Mouse (Mus musculus) lung, postnatal 14 days (tissue): ENCODE measurements around the gene Chst14.

ENCODE experiments used
- DNase-seq: peaks from one replicate; pipeline ENCODE4 v3.0.0; 2021

The Chst14 gene

DNA sequence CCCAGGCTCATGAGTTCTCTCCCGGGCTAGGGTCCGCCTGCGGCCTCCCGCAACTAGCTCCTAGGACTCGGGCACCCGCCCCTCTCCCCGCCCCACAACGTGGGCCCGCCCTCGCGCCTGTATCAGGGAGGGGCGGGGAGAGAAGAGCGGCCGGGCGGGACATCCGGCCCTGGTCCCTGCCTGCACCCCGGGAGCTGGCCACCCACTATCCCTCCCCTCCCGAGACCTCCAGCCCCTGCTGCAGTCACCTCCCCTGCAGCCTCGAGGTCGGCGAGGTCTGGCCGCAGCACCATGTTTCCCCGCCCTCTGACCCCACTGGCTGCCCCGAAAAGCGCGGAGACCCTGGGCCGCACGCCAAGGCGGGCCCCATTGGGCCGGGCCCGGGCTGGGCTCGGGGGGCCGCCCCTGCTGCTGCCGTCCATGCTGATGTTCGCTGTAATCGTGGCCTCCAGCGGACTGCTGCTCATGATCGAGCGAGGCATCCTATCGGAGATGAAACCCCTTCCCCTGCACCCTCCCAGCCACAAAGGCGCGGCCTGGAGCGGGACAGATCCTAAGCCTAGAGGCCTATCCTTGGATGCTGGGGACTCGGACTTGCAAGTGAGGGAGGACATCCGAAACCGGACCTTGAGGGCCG, at the start of gene Chst14:
Chst14 (plus strand) TSS at position 136 of the 637 bp plus-strand sequence.
- peak; percentile 80 for DNase-seq

DNA sequence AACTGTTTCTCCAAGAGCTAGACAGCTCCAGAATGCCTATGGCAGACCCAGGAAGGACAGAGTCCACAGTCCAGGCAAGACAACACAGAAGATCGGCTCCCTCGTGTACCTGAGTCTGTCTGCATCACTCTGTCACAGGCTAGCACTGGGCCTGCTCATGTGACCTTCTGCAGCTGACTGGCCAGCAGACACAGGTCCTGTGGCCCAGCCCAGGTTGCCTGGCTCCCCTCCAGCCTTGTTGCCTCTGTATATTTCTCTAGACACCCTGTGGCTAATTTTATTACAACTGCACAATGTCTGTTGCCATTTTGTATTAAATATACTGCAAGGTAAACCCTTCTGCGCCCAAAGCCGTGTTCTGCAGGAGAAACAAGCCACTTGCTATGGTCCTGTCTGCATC, 45.3 kb upstream of the Chst14 start:
- no peak for DNase-seq

DNA sequence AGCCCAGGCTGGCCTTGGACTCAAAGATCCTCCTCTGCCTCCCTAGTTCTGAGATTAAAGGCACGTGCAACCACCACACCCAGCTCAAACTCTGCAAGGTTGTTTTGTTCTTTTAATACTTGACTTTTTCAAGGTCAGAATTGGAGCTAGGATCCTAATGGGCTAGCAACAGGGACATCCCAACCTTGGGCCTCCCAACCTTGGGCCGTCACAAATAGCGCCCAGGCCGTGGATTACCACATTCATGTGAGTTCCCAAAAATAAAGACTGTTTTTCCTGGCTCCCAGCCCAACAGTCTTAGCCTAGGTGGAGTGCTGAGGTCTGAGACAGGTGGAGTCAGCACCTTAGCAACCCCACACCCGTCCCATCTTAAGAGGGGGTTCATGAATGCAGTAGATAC, 44.3 kb upstream of the Chst14 start:
- DNase-seq: no peak

DNA sequence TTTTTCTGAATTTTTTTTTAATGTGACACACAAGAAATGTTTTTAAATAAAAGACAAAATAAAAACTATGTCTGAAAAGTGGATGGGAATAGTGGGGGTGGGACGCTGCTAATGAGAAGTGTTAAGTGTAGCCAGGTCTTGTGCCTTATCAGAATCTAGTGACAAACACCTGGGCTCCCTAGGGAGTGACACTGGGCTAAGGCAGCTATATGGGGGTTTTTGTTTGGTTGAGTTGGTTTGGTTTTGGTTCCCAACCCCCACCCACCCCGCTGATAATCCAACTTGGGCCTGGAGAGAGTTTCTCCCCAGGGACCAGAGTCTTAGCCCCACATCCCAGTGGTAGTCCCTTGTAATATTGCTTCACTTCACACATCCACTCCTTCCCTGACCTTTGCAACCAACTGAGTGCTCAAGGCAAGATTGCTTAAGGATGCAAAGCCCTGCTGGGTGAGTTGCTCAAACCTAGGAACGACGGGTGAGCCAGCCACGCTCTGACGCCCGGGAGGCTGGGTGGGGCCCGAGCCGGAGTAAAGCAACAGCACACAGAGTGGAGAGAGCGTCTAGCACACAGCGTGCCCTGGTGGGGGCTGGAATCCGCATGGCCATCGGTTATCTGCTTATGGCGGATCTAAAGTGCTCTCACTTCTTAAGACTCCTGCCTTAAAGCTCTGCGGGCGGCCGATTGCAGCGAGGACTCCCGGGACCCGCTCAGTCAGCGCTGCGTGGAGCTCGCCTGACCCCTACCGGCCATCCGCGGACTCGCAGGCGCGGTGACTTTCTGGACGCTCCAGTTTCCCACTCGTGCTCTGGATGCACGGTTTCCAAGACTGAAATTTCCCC, 43.2 kb upstream of the Chst14 start:
- peak; percentile 92 for DNase-seq

DNA sequence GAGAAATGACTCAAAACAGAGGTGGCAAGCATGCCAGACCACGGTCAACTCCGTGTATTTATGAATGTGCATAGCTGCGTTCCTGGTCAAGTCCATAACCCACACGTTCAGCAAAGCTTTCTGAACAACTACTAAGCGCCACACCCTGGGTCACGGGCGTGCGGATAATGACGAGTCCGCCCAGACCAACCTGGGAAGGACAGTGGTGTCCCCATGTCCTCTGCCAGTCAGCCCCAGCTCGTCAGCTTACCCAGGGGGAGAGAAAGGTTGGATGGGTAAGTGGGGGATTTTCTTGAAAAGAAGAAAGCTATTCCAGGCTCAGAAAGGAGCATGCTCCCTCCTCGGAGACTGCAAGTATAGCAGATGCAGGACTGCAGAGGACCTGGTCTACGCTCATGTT, 38.9 kb upstream of the Chst14 start:
- no peak for DNase-seq

DNA sequence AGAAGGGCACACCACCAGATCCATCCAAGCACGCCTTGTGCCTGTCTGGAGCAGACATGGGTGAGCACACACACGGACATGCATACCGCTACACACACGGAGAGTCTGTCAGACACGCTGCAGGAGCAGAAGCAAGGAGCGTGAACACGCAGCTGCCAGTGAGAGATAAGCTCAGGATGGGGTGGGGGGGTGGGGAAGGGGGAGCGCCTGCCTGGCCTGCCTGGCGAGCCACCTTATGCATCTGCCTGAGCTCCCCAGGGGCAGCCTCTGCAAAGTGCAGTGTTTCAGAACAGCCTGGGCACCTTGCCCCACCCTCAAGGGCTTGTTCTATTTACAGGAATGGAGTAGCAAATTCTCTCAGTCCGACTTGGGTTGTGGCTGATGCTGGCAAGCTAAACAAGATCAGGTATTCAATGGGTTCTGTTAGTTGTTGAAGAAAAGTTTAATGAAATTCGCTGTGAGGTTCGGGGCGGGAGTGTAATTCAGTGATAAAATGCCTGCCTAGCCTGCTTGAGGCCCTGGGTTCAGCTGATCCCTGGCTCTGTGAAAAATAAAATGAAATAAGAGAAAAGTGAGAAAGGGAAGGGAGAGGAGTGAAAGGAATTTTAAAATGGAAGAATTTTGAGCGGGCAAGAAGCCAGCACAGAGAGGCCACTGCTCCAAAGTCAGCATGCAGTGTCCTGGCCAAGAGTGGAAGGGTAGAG, 38.3 kb upstream of the Chst14 start:
- peak; percentile 45 for DNase-seq

DNA sequence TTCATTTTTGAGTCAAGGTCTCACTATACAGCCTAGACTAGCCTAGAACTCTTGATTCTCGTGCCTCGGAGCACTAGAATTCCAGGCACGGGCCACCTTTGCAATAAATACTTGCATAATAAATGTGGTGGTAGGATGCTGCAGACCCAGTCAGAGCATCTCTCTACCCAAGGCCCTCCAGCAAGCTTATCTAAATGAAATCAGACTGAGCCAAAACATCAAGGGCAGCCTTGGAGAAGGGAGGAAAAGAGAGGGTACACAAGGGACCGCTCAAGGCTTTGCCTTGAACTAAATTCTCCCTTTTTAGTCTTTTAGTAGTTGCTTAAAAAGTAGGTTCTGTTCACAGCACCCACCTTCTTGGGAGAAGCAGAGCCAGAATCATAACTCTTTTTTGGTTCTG, 35.1 kb upstream of the Chst14 start:
- no peak for DNase-seq

DNA sequence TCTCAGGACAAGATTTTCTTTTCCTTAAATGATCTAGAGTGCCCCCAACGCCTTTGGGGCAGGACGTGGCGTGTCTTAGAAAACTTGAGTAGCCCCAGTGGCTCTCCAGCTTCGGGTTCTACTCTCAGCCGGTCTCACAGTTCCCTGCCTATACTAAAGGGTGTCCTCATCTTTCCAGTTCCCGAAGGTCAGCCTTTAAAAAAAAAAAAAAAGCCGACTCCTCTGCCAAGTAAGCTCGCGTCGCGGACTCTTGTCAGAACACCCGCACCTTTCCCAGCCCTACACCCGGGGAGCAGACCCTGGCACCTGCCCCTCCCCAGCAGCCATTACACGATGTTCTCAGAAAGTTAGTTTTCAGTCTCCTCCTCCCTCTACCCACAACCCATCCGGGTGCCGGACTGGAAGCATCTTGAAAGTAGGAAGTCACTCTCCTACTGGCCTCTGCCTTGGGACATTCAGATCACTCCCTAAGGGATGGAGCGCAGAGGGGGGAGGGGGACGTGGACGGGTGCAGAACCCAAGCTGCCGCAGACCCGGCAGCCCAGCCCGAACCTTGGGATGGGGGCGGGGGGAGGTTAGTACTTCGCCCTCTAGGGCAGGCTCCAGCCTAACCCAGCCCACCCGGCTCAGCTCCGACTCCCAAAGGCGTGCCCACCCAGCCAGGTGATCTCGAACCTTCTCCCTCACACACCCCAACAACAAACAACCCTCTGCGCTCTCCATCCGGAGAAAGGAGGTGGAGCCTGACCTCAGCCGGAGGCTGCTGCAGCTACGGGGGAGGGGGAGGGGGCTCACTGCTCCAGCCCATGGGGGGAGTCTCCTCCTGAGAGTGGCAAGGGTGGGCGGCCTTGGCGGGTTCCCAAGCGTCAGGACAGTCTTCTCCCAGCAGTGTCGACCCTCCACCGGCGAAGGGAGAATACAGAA, 30.0 kb upstream of the Chst14 start:
- peak; percentile 39 for DNase-seq

DNA sequence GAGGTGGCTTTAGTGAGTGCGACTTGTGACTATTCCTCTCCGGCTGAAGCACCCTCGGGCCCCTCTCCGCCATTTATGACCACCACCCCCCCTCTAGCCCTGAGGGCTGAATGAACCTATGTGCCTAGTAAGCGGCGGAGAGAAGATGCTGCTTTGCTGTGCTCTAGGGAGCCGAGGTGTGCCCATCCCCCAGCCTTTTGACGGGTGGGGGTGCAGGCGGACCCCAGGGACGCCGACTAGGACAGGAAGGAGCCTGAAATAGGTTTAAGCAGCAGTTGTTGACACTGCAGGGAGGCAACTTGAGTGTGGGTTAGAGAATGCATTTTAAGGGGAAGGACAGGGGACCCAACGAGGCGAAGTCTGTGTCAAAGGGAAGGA, 29.4 kb upstream of the Chst14 start:
- no peak for DNase-seq

DNA sequence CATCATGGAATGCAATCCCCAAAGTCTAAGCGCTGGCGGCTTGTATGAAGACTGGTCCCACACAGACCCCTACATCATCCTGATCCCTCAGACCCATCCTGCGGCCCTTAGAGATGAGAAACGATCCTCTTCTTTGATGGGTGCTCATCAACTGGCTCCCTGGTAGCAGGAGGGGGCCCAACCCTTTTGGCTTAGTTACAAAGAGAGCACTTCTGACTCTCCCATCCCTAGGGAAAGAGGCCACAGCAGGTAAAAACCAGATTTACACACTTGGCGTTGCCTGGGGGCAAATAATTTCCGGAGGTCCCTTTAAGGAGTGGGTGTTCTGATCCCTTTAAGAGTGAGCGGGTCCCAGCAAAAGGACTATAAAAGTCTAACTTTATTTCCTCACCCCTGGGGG, 28.9 kb upstream of the Chst14 start:
- no peak for DNase-seq

DNA sequence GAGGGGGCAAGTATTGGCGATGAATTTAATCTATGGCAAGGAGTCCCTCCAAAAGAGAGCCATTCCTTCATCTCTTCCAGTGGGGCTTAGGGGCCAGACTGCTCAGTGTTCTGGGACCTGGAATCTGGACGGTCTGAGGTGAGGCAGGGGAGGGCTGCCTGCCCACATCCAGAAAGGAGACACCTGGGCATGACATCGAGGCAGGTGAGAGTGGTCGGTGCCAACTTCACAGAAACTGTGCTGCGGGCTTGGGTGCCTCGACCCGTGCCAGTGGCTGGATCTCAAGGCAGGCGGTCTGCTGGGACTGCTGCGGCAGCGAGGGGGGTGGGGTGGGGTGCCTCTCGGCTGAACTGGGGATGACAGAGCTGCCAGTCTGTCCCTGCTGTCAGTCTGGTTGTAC, 28.5 kb upstream of the Chst14 start:
- no peak for DNase-seq

DNA sequence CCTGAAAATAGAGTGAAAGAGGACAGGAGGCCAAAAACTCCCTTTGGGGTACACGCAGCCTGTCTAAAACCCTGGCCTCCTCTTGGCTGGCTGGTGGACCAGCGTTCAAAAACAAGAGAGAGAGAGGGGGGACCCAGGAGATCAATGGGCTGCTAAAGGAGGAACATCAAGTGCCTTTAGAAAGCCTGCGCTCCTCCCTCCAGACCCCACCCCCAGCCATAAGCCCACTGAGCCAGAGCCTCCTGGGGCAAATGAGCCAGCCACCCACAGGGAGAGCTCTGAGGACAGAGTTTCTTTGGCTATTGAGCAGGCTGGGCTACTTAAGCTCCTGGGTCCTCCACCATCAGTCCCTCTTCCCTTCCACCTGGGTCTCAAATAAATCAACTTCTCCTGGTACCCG, 27.5 kb upstream of the Chst14 start:
- no peak for DNase-seq

DNA sequence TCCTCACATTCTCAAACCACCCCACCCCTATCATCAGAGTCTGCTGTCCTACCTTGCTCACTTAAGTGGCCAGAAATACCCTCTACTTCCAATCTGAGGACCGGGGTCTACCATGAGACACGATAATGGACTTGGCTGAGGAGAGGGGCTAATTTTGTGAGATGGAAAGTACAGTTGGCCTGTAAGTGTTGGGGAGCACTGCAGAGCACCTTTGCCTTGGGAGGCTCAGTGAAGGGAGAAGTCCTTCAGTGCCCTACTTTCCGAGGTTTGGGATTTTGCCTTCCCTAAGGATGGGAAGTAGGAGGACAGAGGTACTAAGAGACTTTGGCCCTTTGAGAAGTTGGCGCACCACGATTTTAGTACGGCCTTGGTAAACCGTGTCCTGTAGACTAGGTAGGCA, 27.0 kb upstream of the Chst14 start:
- DNase-seq: no peak

DNA sequence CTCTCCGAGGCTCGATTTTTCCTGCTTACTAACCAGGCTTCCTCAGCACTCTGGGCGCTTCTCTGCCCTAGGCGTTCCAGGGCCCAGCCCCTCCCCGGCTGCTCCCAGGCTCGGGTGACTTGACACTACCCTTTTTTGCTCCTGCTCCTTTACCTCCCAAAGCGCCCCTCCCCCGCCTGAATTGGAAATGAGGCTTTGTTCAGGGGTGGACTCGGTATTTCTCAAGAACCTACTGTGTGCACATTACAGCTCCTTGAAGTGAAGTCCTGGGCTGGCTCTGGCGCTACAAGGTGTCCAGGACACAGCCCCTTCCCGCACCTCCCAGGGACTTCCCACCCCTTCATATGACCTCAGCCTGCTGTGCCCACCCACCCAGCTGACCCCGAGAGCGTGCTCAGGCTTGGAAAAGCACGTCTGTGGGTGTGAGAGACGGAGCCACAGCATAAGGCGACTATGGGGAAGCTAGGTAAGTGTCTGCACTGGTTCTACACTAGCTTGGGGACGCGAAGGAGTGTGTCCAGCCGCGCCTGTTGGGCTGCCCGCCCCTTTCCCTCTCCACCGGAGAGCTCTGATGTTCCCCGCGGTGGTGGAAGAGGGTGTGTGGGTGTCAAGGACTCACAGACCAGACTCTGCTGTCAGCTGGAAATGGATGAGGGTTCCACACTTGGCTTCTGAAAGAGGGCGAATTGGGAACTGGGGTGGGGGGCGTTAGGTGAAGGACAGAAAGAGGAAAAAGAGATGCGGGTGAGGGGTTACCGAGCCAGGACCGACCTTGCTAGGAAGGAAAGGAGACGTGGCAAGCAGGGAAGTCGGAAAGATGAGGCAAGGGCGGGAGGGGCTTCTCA, 26.1 kb upstream of the Chst14 start, which contains the start of gene Bahd1:
Bahd1 (plus strand) TSS at position 397 of the 845 bp plus-strand sequence.
- DNase-seq: peak; percentile 38

DNA sequence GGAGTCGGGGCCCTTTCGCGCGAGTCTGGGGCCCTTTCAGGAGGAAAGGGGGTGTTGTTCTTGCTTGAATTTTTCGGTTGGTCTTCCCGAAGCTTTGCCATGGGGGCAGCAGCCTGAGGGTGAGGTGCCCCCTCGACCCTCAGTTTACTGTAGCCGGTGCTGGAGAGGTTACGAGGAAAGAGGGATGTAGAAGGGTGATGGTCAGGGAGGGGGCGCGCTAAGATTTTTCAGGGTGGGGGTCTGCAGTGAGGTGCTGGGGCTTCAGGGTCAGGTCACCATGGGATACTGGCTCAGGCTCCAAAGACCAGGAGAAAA, 25.5 kb upstream of the Chst14 start:
- DNase-seq: no peak

DNA sequence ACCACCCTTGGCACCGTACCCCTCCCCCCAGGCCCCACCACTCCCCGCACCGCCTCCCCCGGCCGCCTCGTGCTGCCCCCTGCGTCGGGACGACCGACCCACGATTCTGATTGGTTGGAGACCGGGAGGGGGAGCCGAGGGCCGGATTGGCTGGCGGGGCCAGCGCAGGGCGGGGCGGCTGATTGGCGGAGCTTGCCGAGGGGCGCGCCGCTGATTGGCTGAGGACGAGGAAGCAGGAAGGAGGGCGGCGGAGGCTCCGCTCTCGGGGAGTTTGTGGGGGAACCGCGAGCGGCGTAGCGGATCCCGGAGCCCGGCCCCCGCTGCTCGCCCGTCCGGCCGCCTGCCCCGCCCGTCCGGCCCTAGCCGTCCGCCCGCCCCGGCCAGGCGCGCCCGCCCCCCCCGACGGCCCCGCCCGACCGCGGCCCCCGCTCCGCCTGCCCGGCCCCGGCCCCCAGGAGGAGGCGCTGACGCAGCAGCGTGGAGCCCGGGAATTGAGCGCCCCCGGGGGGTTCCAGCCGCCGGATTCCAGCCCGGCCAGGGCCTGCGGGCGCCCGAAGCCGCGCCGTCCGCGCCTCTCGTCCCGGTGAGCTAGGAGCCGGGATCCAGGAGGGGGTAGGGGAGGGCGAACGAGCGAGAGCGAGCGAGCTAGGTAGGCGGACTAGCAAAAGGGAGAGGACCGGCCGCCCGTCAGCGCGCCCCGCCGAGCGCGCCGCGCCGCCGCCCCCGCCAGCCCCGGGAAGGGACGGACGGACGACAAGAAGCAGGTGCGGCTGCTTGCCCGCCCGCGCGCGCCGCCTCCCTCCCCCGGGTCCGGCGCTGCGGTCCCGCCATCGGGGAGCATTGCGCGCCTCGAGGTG, 24.9 kb upstream of the Chst14 start:
- peak; percentile 98 for DNase-seq

DNA sequence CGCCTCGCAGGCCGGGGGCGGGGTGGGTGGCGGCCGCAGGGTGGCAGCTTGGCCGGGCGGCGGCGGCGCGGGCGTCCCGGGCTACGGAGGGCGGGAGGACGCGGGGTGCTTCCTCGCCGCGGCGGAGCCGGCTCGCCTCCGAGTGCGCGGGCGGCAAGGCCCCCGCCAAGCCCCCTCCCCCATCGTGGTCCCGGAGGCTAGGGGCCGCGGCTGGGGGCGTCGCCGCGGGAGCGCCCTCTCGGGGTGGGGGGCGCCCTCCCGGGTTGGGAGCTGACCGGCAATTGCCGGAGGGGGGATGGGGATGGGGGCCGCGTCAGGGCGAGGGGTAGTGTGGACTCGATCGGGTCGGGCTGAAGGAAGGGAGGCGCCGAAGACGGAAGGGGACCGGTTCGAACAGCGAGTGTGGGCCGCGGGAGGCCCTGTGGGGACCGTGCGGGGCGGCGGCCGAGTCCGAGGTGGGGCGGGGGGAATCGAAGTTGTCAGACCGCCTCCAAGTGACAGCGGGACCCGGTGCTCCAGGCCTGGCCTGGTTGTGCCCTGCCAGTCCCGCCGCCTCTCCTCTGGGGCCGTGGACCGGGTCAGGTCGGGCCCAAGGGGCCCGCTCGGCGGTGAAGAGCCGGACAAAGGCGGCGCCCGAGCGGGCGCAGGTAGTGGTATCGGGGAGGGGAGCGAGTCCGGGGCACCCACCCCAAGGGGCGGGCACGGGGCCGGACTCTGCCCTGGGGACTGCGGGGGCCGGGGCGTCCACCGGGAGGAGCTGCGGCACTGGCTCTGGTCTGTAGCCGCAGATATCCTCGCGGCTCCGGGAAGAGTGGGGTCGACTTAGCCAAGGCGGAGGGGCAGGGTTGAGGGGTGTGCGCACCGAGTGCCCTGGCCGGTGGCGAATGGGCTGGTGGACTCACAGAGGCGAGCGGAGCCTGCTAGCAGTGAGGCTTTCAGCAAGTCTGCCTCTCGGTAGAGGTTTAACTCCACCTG, 24.0 kb upstream of the Chst14 start:
- peak; percentile 66 for DNase-seq

DNA sequence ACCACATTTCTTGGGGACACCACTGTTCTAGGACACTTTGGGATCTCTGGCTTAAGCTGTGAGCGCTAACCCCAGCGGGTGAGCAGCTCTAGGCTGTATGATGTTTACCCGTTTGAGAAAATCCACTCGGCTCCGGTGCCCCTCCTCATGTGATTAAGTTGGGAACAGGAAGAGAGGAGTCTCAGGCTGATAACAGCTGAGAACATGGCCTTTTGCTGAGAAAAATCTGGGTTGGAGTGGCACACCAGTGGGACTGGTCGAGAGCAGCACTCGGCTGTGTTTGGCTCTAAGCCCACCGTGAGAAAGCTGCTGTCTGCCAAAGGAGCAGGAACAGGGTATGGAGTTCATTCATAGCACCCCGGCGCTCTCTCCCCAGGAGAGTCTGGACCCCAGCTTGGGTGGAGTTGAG, 23.0 kb upstream of the Chst14 start:
- no peak for DNase-seq

DNA sequence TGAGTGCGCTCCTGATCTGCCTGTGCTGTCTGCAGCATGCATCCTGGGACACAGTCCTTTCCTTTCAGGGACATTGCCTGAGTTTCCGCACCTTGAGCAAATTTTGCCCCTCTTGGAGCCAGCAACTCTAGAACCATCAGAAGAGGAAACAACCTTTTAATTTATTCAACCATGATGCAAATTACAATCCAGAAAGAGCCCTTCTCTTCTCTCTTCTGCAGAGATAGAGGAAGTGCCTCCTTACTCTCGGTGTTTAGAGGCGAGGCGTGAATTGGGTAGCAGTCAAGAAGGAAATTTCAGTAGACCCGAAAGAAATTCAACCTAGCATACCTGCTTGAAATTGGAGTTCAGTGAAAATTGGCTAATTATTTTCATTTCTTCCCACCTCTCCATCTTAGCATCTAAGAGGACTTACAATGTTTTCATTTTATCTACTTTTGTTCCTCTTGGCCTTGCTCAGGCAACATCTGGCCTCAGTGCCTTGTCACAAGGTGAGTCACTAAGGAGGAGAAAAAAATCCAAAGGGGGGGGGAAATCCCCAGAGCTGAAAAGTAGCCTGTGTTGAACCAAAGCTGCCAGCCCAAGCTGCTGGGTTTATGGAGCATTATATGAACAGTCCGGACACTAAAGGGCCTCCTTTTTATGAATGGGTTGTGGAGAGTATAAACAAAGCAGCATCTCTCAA, 20.7 kb upstream of the Chst14 start:
- no peak for DNase-seq
